Mouse (Mus musculus) ES-CJ7 (cell line): ENCODE data around the gene Gm14409.
"Not testable (repeated sequence)": the region's sequence is repeated elsewhere in the genome, so short reads cannot be mapped to it uniquely, and the experiment has no call there.

ENCODE experiments used
- DNase-seq: peaks from one replicate; pipeline ENCODE4 v3.0.0; 2011; ENCODE audit warnings: low read depth, low spot score

The Gm14409 gene

GRCm38 (mm10) chr2:177266936-177267335 is at the start of gene Gm14409:
TSS of gene Gm14409 (minus strand) at chr2:177267036.
- not testable (repeated sequence) for DNase-seq

GRCm38 (mm10) chr2:177309627-177310026 is 42.8 kb upstream of the Gm14409 start:
- DNase-seq: not testable (repeated sequence)

- DNase-seq: not testable (repeated sequence)
Measured at GRCm38 (mm10) chr2:177304980-177305379, 38.1 kb upstream of the Gm14409 start.

GRCm38 (mm10) chr2:177283701-177284100 is 16.9 kb upstream of the Gm14409 start:
- not testable (repeated sequence) for DNase-seq

GRCm38 (mm10) chr2:177277754-177278153 is 10.9 kb upstream of the Gm14409 start:
- DNase-seq: peak; percentile 67

DNA sequence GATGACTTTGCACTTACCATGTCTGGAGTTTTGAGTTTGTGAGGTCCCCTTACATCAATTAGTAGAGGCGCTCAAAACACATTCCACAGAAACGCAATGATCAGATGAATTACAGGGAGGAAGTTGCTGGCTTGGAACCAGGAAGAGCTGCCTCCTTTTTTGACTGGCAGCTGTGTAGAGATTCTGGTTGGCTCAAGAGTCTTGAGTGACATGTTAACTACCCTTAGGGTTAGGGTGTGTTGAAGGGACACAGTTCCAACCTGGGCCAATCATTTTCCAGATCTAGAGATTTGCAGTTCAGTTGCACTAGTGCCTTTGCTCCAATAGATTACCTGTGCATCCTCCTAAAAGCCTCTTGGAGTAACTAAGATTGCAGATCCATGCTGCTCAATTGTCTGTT is 5.4 kb upstream of the Gm14409 start:
- DNase-seq: peak; percentile 83

GRCm38 (mm10) chr2:177247449-177247848 is 19.4 kb downstream of the Gm14409 start:
- not testable (repeated sequence) for DNase-seq

DNA sequence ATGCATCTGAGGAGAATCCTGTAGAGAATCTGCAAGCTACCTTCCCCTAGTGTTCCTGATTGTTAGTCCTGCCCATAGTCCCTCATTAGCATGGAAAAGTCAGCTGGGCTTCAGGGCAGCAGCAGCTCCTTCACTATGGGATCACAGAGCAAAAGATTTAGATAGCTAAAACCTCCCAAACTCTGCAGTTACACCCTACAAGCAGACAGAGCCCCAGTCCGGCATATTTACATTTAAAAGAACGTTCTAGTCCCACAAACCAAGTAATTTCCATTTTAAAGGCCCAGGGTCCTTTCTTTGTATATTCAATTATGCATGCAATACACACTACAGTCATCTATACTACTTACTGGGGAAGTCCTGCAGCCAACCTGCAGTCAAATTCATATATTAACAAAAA is 36.4 kb downstream of the Gm14409 start:
- DNase-seq: peak; percentile 89
